In the genomic region with DNA sequence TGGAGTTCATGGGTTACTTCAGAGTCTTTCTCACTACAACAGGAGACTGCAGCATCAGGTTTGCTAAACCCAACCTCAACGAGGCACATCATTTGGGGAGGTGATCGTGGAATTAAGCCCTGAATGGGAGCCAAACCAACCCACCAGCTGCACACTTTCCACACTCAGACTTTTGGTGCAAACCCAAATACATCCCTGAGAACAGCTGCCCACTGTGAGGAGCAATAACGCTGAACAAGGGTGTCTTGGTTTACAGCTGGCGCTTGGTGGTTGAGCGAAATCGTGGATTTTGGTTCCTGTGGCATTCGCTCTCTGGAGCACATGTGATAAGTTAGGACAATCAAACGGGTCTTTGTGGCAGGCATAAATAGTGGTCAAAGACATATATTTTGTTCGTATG, we compare ENCODE assay signal across 11 mouse cellular contexts.
"Had no signal": no experiment of that assay in that cellular context is flagged by ENCODE, and none has a peak within 500 bp of the region (broad histone marks: within the 10 kb centered on the region; RNA-seq: fewer than 3 reads in every experiment).

No protein-coding gene starts in this region.

- H3K27ac ChIP-seq: left cerebral cortex, adult 2 months; liver, embryonic 15.5 days; midbrain, embryonic 10.5 days had no signal

- H3K4me3 ChIP-seq: left cerebral cortex, adult 2 months; liver, embryonic 15.5 days; midbrain, embryonic 10.5 days had no signal

- H3K4me2 ChIP-seq: liver, embryonic 11.5 days; liver, embryonic 15.5 days had no signal

- H3K27me3 ChIP-seq: liver, embryonic 15.5 days had no signal

- H3K4me1 ChIP-seq: liver, embryonic 15.5 days; midbrain, embryonic 10.5 days had no signal

- DNase-seq: kidney, postnatal 25 days; lung, adult 2 months; lung, postnatal 4 days; midbrain, embryonic 14.5 days; right cerebral cortex, postnatal 14 days; thymus, postnatal 4 days had no signal

- ATAC-seq: lung, postnatal 0 days had no signal

- H3K36me3 ChIP-seq: liver, embryonic 15.5 days; midbrain, embryonic 10.5 days had no signal

- H3K9me3 ChIP-seq: liver, embryonic 15.5 days; midbrain, embryonic 10.5 days had no signal

- H3K9ac ChIP-seq: liver, embryonic 15.5 days had no signal
